Mouse (Mus musculus) retina, postnatal 7 days (tissue): Measurements from ENCODE around the gene Lypd4.
A peak's percentile ranks its signal among the peaks of the same experiment; 100 is the strongest.
"Not testable (repeated sequence)": the region's sequence is repeated elsewhere in the genome, so short reads cannot be mapped to it uniquely, and the experiment has no call there.

Source experiments
- DNase-seq: peaks from one replicate; pipeline ENCODE4 v3.0.0-alpha.2; 2012; ENCODE audit warnings: low read depth, low spot score

The Lypd4 gene

DNA sequence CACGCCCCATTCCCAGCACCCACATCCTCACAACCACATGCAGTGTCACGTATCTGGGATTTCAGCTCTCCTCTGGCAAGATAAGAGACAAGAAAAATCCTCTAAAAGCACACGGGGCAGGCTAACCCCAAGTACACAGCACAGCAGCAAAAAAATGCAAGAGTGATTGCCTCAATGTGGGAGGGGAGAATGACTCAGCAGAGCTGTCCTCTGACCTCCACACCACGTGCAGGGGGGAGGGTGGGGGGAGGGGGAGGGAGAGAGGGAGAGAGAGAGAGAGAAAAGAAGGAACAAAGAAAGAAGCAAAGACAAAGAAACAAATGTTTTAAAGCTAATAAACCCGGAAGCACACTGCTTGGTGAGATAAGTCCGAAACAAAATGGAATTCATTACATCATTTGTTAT, 18.8 kb downstream of the Lypd4 start:
- DNase-seq = no peak

- DNase-seq = no peak
These were observed 19.6 kb downstream of the Lypd4 start for GRCm38 (mm10) chr7:24850162-24850561.

GRCm38 (mm10) chr7:24846576-24846975, 23.2 kb downstream of the Lypd4 start:
- DNase-seq = not testable (repeated sequence)

- no peak for DNase-seq
These were observed 24.0 kb downstream of the Lypd4 start for GRCm38 (mm10) chr7:24845713-24846112.

DNA sequence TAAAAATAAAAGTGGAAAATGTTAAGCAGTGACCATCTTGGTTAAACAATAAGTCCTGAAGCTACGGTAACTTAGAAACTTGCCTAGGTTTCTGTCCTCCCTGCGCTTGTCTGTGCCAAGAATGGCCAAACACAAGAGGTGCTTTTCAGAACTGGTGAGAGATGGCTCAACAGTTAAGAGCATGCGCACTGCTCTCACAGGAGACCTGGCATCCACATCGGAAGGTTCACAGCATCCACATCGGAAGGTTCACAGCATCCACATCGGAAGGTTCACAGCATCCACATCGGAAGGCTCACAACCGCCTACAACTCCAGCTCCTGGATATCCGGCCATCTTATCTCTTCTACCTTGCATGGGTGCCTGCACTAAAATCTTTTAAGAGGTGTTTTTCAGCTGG, 24.6 kb downstream of the Lypd4 start:
- no peak for DNase-seq

GRCm38 (mm10) chr7:24844144-24844543, 25.6 kb downstream of the Lypd4 start:
- DNase-seq = no peak

DNA sequence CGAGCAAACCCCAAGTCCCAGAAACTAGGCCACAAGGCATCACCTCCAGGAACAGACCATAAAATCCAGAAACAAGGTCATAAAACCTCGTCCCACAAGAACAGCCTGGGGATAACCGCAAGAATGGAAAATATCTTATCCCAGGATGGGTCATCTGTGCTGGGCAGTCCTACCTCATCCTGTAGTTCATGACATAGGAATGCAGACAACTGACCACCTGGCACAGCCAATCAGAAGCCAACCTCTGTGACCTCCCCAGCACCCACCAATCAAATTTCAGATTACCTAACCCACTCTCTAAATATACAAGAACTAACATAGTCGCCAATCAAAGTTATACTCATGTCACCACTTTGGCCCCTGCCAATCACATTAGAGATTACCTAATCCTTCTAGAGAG, 28.7 kb downstream of the Lypd4 start:
- no peak for DNase-seq

GRCm38 (mm10) chr7:24840331-24840730, 29.4 kb downstream of the Lypd4 start:
- DNase-seq = no peak

- no peak for DNase-seq
These were observed 30.3 kb downstream of the Lypd4 start for GRCm38 (mm10) chr7:24839410-24839808.

DNA sequence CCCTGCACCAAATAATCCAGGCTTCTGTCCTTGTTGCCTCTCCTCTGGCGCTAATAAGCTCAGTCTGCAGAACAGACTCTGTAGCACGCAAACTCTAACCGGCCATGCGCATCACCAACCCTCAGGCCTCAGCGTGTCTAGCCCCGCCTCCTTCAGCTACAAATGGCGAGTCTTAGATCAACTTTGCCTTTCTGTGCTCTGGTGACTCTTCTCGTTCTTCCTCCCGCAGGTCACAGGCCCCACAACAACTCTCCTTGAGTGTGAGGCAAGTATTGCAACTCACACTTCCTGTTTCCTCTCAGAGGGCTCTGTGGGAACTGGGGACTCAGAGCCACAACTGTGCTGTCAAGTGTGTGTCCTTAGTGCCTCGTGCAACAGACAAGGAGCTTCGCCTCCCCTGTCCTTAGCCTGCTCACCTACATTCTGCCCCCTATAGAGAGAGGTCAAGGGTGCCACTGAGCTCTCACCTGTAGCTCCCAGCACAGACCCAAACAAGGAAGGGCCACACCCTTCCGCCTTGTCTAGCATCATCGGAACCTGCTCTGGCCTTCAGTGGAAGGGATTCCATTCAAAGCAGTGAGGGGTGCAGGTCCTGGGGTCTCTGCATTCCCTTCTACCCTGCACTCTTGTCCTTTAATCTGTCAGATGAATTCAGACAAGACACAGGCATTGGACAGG, 30.9 kb downstream of the Lypd4 start:
- DNase-seq = not testable (repeated sequence)

GRCm38 (mm10) chr7:24827181-24827580, 42.6 kb downstream of the Lypd4 start:
- DNase-seq = no peak

DNA sequence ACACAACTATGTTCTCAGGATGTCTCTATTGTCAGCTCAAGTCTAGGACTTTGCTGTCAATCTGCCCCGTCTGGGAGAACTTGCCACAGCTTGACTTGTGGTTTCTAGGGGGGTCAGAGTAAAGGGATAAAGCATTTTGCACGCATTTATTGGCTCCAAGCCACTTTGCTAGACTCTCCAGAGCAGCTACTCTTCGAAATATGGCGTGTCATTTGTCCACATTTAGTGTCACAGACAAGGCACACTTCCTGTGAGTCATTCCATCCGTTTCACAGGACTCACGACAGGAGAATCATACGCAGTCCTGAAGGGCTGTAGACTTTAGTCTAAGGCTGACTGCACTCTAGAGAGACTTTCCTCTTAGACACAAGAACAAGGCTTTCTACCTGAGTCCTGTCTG, 45.3 kb downstream of the Lypd4 start:
- no peak for DNase-seq

DNA sequence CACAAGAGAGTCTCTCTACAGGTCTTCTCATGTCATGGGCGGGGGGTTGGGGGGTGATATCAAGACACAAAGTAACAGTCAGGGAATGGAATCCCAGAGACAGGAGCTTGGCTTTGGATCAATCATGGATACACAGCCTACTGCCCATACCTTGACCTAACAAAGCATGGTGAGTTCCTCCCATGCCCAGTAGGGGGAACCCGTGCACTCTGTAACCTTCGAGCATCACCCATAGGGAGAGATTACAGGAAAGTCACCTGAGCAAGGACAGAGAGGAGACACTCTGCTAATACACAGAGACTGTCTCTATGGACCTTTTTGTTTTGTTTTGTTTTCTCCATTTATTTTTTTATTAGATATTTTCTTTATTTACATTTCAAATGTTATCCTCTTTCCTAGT, 52.2 kb downstream of the Lypd4 start:
- peak; percentile 75 for DNase-seq
